In the genomic region with DNA sequence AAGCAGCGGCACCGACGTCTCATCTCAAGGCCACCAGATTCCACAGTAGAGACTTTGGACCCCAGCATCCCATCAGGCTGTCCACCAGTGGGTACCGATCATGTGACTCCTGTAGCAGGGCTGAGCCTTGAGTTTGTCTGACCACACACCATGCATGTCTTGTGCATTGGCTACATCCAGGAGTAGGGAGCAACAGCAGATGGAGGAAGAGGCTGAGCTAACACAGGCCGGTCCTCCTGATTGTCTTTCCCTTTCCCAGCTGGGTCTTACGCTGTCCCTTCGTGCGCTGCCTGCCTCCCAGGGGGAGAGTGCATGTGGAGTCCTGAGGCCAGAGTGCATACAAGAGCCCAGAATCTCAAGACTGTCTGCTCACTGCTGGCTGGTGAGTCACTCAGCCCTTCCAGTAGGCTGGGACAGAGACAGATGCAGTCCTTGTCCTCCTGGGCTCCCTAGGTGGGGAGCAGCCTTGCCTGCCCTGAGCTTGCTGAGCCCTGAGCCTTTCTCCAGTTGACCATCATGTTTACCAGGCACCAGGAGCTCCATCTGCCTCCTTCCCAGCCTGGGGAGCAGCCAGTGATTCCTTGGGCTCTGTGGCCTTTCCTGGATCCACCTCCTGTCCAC, we compare ENCODE assay signal across 12 mouse cellular contexts.
DNase-seq lines count a peak whose midpoint lies in the region; ATAC-seq and TF ChIP-seq lines count a peak whose summit lies in the region.
"Had no signal": no experiment of that assay in that cellular context is flagged by ENCODE, and none has a peak within 500 bp of the region (broad histone marks: within the 10 kb centered on the region; RNA-seq: fewer than 3 reads in every experiment).

No protein-coding gene starts in this region.

- ATAC-seq in hindbrain, embryonic 14.5 days (ENCODE audit: low FRiP score) = no peak

- TF ChIP-seq CTCF in layer of hippocampus, adult 2 months (conservative IDR thresholded peaks at IDR 0.05) = no peak

- H3K36me3 ChIP-seq in heart, embryonic 10.5 days = no peaks in the 10 kb centered on the region
- no peaks in the 10 kb centered on the region for H3K36me3 ChIP-seq in myocyte (ENCODE audit: control insufficient read depth, insufficient read depth)
- H3K36me3 ChIP-seq in hindbrain, embryonic 14.5 days (replicated peaks; ENCODE audit: control insufficient read depth, insufficient read depth) = peaks cover 26% of the 10 kb centered on the region
- H3K36me3 ChIP-seq: liver, embryonic 13.5 days; stomach, embryonic 15.5 days had no signal

- peak overlapping the region; percentile 44 for H3K4me2 ChIP-seq in myocyte (ENCODE audit: low read depth)
- H3K4me2 ChIP-seq in hindbrain, embryonic 14.5 days (replicated peaks) = no peak overlapping the region
- H3K4me2 ChIP-seq: liver, embryonic 13.5 days; stomach, embryonic 15.5 days had no signal

- H3K27ac ChIP-seq in heart, embryonic 10.5 days = peak overlapping the region; percentile 92
- peak overlapping the region; percentile 90 for H3K27ac ChIP-seq in layer of hippocampus, adult 2 months
- no peak overlapping the region for H3K27ac ChIP-seq in hindbrain, embryonic 14.5 days
- H3K27ac ChIP-seq: liver, embryonic 13.5 days; stomach, embryonic 15.5 days had no signal

- no peak overlapping the region for H3K9ac ChIP-seq in hindbrain, embryonic 14.5 days
- H3K9ac ChIP-seq: liver, embryonic 13.5 days; stomach, embryonic 15.5 days had no signal

- H3K27me3 ChIP-seq in heart, embryonic 10.5 days (ENCODE audit: insufficient read depth, poor library complexity, severe bottlenecking) = no peaks in the 10 kb centered on the region
- H3K27me3 ChIP-seq in myocyte (ENCODE audit: control insufficient read depth, insufficient read depth, insufficient read length) = no peaks in the 10 kb centered on the region
- no peaks in the 10 kb centered on the region for H3K27me3 ChIP-seq in hindbrain, embryonic 14.5 days (ENCODE audit: control insufficient read depth, insufficient read depth, low read length)
- H3K27me3 ChIP-seq: liver, embryonic 13.5 days; stomach, embryonic 15.5 days had no signal

- H3ac ChIP-seq in myocyte (ENCODE audit: control insufficient read depth, insufficient read length) = no peak overlapping the region

- no peaks in the 10 kb centered on the region for H3K9me3 ChIP-seq in heart, embryonic 10.5 days
- H3K9me3 ChIP-seq in hindbrain, embryonic 14.5 days (ENCODE audit: control insufficient read depth, low read length) = no peaks in the 10 kb centered on the region
- H3K9me3 ChIP-seq: stomach, embryonic 15.5 days had no signal

- no peak overlapping the region for H3K4me3 ChIP-seq in heart, embryonic 10.5 days
- no peak overlapping the region for H3K4me3 ChIP-seq in layer of hippocampus, adult 2 months
- no peak overlapping the region for H3K4me3 ChIP-seq in myocyte
- no peak overlapping the region for H3K4me3 ChIP-seq in hindbrain, embryonic 14.5 days (replicated peaks; ENCODE audit: low read length)
- H3K4me3 ChIP-seq: liver, embryonic 13.5 days; stomach, embryonic 15.5 days had no signal

- no peak for TF ChIP-seq POLR2A in myocyte (IDR thresholded peaks at IDR 0.05; ENCODE audit: insufficient read length, low read depth)

- no peaks in the 10 kb centered on the region for H3K79me2 ChIP-seq in myocyte (ENCODE audit: control insufficient read depth, insufficient read depth)

- H3K4me1 ChIP-seq in heart, embryonic 10.5 days = peaks cover 58% of the 10 kb centered on the region
- H3K4me1 ChIP-seq in hindbrain, embryonic 14.5 days (replicated peaks; ENCODE audit: control insufficient read depth, insufficient read depth, low read length) = peaks cover 12% of the 10 kb centered on the region

- DNase-seq in adrenal gland, adult 2 months = peak; percentile 63
- DNase-seq in adrenal gland, postnatal 10 days = no peak
- no peak for DNase-seq in heart, embryonic 10.5 days (ENCODE audit: low spot score)
- DNase-seq in heart, adult 18-20 months = no peak
- no peak for DNase-seq in layer of hippocampus, adult 2 months (ENCODE audit: low spot score in 2 of 2)
- no peak for DNase-seq in layer of hippocampus, postnatal 10 days (ENCODE audit: low spot score in 2 of 2)
- no peak for DNase-seq in hindbrain, embryonic 14.5 days (ENCODE audit: low spot score)
- DNase-seq: gastrocnemius, postnatal 36 days; liver, embryonic 13.5 days; right cerebral cortex, postnatal 4 days had no signal

- WGBS in heart, embryonic 10.5 days = 79% methylated on average over 8 of the region's 8 CpGs
- 94% methylated on average over 8 of the region's 8 CpGs for whole genome bisulfite sequencing in hindbrain, embryonic 14.5 days

TF ChIP-seq in myocyte, 11 proteins besides CTCF, POLR2A, EP300 and RAD21:
- TF ChIP-seq MYOG (IDR thresholded peaks at IDR 0.05; ENCODE audit: control insufficient read depth in 1 of 3, insufficient read depth in 1 of 3, insufficient read length in 2 of 3, low read depth in 2 of 3) = no peak
- no peak for TF ChIP-seq CEBPB (IDR thresholded peaks at IDR 0.05; ENCODE audit: insufficient read depth, poor library complexity, severe bottlenecking)
- no peak for TF ChIP-seq POLR2AphosphoS2 (IDR thresholded peaks at IDR 0.05; ENCODE audit: insufficient read length, low read depth)
- no peak for TF ChIP-seq TCF3 (IDR thresholded peaks at IDR 0.05; ENCODE audit: insufficient read length, low read depth)
- TF ChIP-seq MYOD1 (IDR thresholded peaks at IDR 0.05; ENCODE audit: control insufficient read depth in 1 of 3, insufficient read length in 2 of 3, low read depth in 2 of 3) = no peak
- TF ChIP-seq REST (IDR thresholded peaks at IDR 0.05; ENCODE audit: insufficient read depth, insufficient read length) = no peak
- TF ChIP-seq TCF12 (IDR thresholded peaks at IDR 0.05; ENCODE audit: insufficient read depth, poor library complexity, severe bottlenecking) = no peak
- TF ChIP-seq E2F4 (IDR thresholded peaks at IDR 0.05; ENCODE audit: insufficient read depth) = no peak
- TF ChIP-seq SRF (IDR thresholded peaks at IDR 0.05; ENCODE audit: control insufficient read depth, insufficient read length, low read depth) = no peak
- TF ChIP-seq USF1 (IDR thresholded peaks at IDR 0.05; ENCODE audit: low read depth) = no peak
- TF ChIP-seq MAX (IDR thresholded peaks at IDR 0.05; ENCODE audit: low read depth) = no peak
TF ChIP-seq in myocyte: peak in this region for 0.
